Mouse (Mus musculus) liver, embryonic 14.5 days (tissue): Measurements from ENCODE around the gene Eif4g2.

Experiments
- CTCF ChIP-seq: IDR thresholded peaks from 2 replicates; pipeline ENCODE4 v1.5.1; 2016; ENCODE audit warnings: antibody characterized with exemption, low read depth, control low read depth
- EP300 ChIP-seq: IDR thresholded peaks from 2 replicates; pipeline ENCODE4 v1.6.1; 2016; ENCODE audit warnings: antibody characterized with exemption, low read depth

DNA sequence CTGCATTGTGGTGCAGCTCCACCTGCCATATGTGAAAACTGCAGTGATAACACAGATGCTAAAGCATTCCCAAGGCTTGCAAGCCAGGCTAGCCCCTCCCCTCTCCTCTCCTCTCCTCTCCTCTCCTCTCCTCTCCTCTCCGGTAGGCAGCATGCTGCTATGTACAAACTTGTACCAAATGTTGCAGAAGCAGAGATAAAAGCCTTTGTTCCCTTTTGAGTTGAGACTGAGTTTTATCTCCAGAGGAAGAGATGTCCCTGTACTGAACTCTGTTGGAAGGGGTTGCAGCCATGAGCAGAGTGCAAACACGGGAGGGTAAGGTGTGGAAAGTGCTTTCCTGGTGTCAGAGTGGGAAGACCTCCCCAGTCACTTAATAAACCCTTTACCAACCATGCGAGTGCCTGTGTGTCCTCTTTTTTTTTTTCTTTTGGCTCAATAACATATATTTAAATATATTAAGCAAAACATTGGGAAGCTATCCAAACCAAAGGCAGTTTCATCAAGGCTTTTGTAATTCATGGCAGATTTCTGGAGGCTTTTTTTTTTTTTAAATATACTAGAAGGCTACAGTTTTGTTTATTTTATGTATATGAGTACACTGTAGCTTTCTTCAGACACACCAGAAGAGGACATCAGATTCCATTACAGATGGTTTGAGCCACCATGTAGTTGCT is 26.7 kb downstream of the Eif4g2 start:
- no peak for TF ChIP-seq CTCF
- TF ChIP-seq EP300, result no peak
